Mouse (Mus musculus) lung, postnatal 10 days (tissue): ENCODE measurements at regions not wholly inside any gene's neighbourhood (a gene's known extent, or its start where the extent isn't known, plus 50 kb on each side); places are given as distances from the start of the nearest gene placed in this dataset.

Source experiments
- DNase-seq: peaks from one replicate; pipeline ENCODE4 v3.0.0; 2021

- peak; percentile 64 for DNase-seq
These were observed 63.9 kb downstream of the Ddx3x start for GRCm38 (mm10) chrX:13344701-13345100.

GRCm38 (mm10) chrX:13345126-13345525 is 64.4 kb downstream of the Ddx3x start:
- DNase-seq = no peak

- no peak for DNase-seq
These were observed 65.4 kb downstream of the Ddx3x start for GRCm38 (mm10) chrX:13346011-13346631.

GRCm38 (mm10) chrX:13346696-13347026 is 65.9 kb downstream of the Ddx3x start:
- peak; percentile 67 for DNase-seq

GRCm38 (mm10) chrX:13347027-13347840 is 66.5 kb downstream of the Ddx3x start:
- DNase-seq = peak; percentile 92

- DNase-seq = no peak
These were observed 67.6 kb downstream of the Ddx3x start for GRCm38 (mm10) chrX:13348415-13348814.

- DNase-seq = peak; percentile 10
These were observed 69.7 kb downstream of the Ddx3x start for GRCm38 (mm10) chrX:13350461-13350860.

- no peak for DNase-seq
These were observed 76.5 kb downstream of the Ddx3x start for GRCm38 (mm10) chrX:13357149-13357783.

- no peak for DNase-seq
These were observed 77.2 kb downstream of the Ddx3x start for GRCm38 (mm10) chrX:13357973-13358372.

- DNase-seq = no peak
These were observed 79.7 kb downstream of the Ddx3x start for GRCm38 (mm10) chrX:13360436-13360835.

GRCm38 (mm10) chrX:13370319-13370718 is 89.5 kb downstream of the Ddx3x start:
- DNase-seq = no peak

- no peak for DNase-seq
These were observed 92.0 kb downstream of the Ddx3x start for GRCm38 (mm10) chrX:13372752-13373151.

- no peak for DNase-seq
These were observed 79.6 kb upstream of the Nyx start for GRCm38 (mm10) chrX:13386354-13386753.

GRCm38 (mm10) chrX:13398466-13398865 is 67.4 kb upstream of the Nyx start:
- no peak for DNase-seq

- DNase-seq = no peak
These were observed 53.2 kb upstream of the Nyx start for GRCm38 (mm10) chrX:13412726-13413125.

- no peak for DNase-seq
These were observed 52.8 kb upstream of the Nyx start for GRCm38 (mm10) chrX:13413135-13413534.
